Mouse (Mus musculus): ENCODE measurements at regions not wholly inside any gene's neighbourhood (a gene's known extent, or its start where the extent isn't known, plus 50 kb on each side); places are given as distances from the start of the nearest gene placed in this dataset.
A peak's percentile ranks its signal among the peaks of the same experiment; 100 is the strongest.

DNA sequence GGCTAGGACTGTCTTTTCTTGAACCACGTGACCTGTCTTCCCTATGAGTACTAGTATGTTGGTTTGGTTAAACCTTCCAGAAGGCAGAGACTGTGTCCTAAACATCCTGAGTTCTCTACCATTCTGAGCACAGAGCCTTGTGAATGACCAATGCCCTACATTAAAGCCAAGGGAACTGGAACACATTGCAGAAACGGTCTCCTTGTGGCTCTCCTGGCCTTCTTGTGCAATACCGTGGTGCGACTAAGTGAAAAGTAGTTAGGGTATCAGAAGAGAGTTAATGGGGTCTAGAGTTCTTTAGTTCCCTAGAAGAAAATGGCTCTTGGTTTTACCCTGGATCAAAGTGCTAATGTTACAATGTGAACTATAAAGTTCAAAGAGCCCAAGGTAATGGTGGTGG lies 101.8 kb upstream of the 1700016C15Rik start:
- Histone ChIP-seq H3K27me3 (replicated peaks; ENCODE audit: control insufficient read depth, insufficient read depth, low read length) (no peaks in the 10 kb centered on the region), H3K36me3 (ENCODE audit: control insufficient read depth, insufficient read depth, low read length) (no peaks in the 10 kb centered on the region), H3K4me1 (ENCODE audit: control insufficient read depth, insufficient read depth, low read length) (peaks cover 5% of the 10 kb centered on the region; the same call in 1 of the 2 replicates), H3K27ac (ENCODE audit: insufficient read depth, low read depth, low read length) (no peak overlapping the region), H3K4me3 (ENCODE audit: insufficient read depth, low read depth, low read length) (no peak overlapping the region)
- WGBS, result 92% methylated on average over 4 of the region's 4 CpGs
- no peak for DNase-seq
- TF ChIP-seq CTCF (conservative IDR thresholded peaks at IDR 0.05; ENCODE audit: insufficient read depth, insufficient read length, low read depth, low read length) (no peak), POLR2A (IDR thresholded peaks at IDR 0.05; ENCODE audit: low read depth, low read length) (no peak)

DNA sequence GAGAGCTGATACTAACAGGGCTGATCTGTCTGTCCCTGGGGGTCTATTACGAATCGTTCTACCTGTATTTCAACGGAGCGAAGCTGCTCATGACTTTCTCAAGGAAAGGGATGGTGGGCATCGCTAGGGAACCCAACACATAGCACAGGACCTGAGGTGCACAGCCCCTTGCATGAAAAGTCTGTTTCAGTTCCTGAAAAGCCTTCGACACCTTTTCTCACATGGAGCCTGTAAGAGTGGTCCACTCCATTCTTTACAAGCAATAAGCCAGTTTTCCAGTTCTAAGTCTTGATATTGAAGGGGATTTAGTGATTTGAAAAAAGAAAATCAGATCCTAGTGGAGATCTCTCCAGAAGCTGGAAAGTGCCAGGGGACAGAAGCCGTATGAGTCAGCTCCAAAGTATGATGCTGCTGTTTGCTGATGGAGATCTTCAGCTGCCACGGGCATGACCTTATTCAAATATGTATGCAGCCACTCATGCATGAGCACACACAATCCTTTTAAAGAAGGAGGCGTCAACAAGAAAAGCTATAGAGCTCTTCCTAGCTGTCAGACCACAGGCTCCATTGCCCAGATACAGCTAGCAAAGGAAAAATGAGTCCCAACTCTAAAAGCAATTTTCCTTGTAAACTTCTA lies 95.5 kb upstream of the 1700016C15Rik start:
- no peaks in the 10 kb centered on the region for H3K36me3 ChIP-seq (ENCODE audit: control insufficient read depth, insufficient read depth, low read length)
- TF ChIP-seq POLR2A (IDR thresholded peaks at IDR 0.05; ENCODE audit: low read depth, low read length) (no peak), CTCF (conservative IDR thresholded peaks at IDR 0.05; ENCODE audit: insufficient read depth, insufficient read length, low read depth, low read length) (no peak)
- WGBS, result 82% methylated on average over 9 of the region's 9 CpGs
- DNase-seq, result no peak
- H3K4me1 ChIP-seq (ENCODE audit: control insufficient read depth, insufficient read depth, low read length), result peaks cover 3% of the 10 kb centered on the region; the same call in 1 of the 2 replicates
- H3K27ac ChIP-seq (ENCODE audit: insufficient read depth, low read depth, low read length), result no peak overlapping the region
- no peaks in the 10 kb centered on the region for H3K27me3 ChIP-seq (replicated peaks; ENCODE audit: control insufficient read depth, insufficient read depth, low read length)
- no peak overlapping the region for H3K4me3 ChIP-seq (ENCODE audit: insufficient read depth, low read depth, low read length)

- Histone ChIP-seq H3K36me3 (ENCODE audit: control insufficient read depth, insufficient read depth, low read length) (no peaks in the 10 kb centered on the region), H3K4me3 (ENCODE audit: insufficient read depth, low read depth, low read length) (no peak overlapping the region), H3K27ac (ENCODE audit: insufficient read depth, low read depth, low read length) (no peak overlapping the region), H3K4me1 (ENCODE audit: control insufficient read depth, insufficient read depth, low read length) (peaks cover 7% of the 10 kb centered on the region; the same call in 1 of the 2 replicates), H3K27me3 (replicated peaks; ENCODE audit: control insufficient read depth, insufficient read depth, low read length) (no peaks in the 10 kb centered on the region)
- DNase-seq, result no peak
- TF ChIP-seq POLR2A (IDR thresholded peaks at IDR 0.05; ENCODE audit: low read depth, low read length), result no peak
- no peak for TF ChIP-seq CTCF (conservative IDR thresholded peaks at IDR 0.05; ENCODE audit: insufficient read depth, insufficient read length, low read depth, low read length)
- 73% methylated on average over 9 of the region's 9 CpGs for WGBS
These were observed 92.6 kb upstream of the 1700016C15Rik start for GRCm38 (mm10) chr1:177637061-177637460.

DNA sequence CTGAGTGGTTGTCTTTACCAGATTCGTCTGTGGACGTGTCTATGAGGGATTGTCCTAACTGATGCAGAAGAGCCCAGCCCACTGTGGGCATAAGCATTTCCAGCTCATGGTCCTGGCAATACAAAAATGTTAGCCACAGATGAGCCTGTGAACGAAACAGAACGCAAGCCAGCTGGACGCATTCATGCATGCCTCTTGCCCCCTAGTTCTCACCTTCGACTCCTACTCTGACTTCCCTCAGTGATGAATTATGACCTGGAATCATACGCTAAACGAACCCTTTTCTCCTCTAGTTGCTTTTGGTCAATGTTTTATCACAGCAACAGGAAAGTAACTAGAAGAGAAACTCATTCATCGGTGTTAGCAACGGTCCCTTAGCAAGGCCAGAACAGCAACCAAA lies 91.2 kb upstream of the 1700016C15Rik start:
- DNase-seq, result peak; percentile 74
- Histone ChIP-seq H3K4me3 (ENCODE audit: insufficient read depth, low read depth, low read length) (no peak overlapping the region), H3K27ac (ENCODE audit: insufficient read depth, low read depth, low read length) (no peak overlapping the region; the same call in 1 of the 2 replicates), H3K27me3 (replicated peaks; ENCODE audit: control insufficient read depth, insufficient read depth, low read length) (no peaks in the 10 kb centered on the region), H3K4me1 (ENCODE audit: control insufficient read depth, insufficient read depth, low read length) (peaks cover 13% of the 10 kb centered on the region), H3K36me3 (ENCODE audit: control insufficient read depth, insufficient read depth, low read length) (no peaks in the 10 kb centered on the region)
- no peak for TF ChIP-seq CTCF (conservative IDR thresholded peaks at IDR 0.05; ENCODE audit: insufficient read depth, insufficient read length, low read depth, low read length)
- TF ChIP-seq POLR2A (IDR thresholded peaks at IDR 0.05; ENCODE audit: low read depth, low read length), result no peak
- 45% methylated on average over 10 of the region's 10 CpGs for WGBS

- H3K27me3 ChIP-seq (replicated peaks; ENCODE audit: control insufficient read depth, insufficient read depth, low read length), result no peaks in the 10 kb centered on the region
- TF ChIP-seq CTCF (conservative IDR thresholded peaks at IDR 0.05; ENCODE audit: insufficient read depth, insufficient read length, low read depth, low read length), result no peak
- no peak for TF ChIP-seq POLR2A (IDR thresholded peaks at IDR 0.05; ENCODE audit: low read depth, low read length)
- peaks cover 18% of the 10 kb centered on the region for H3K4me1 ChIP-seq (ENCODE audit: control insufficient read depth, insufficient read depth, low read length)
These were observed 89.4 kb upstream of the 1700016C15Rik start for GRCm38 (mm10) chr1:177639931-177640846.

DNA sequence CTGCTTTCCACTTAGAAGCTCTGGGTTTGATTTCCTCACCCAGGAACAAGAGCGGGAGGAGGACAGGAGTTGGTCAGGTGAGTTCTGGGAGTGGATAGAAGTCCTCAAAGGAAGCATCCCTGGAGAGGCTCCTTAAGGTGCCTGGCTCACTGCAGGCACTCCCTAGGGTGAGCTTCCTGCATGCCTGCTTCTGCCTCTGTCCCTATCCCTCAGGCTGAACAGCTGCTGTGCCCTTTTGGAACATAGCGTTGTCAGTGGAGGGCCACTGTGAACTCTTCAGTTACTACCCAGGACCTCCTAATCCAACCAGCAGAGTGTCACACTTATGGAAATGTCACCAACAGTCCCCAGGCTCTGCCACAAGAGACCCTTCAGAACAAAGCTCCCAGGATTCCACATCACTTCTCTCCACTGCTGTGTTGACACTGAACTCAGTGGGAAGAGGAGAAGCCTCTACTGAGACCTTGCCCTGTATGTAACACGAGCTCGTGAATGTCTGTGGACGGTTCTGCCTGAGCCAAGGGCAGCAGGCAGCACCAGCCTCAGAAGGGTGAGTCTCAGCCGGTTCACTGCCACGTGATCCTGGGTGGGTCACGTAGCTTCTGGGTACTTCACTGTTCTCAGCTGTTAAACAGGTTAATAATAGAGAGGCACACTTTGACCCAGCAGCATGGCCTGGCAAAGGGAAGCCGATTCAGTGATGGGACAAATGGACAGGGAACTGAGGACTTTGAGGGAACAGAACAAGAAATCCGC lies 86.7 kb upstream of the 1700016C15Rik start:
- Histone ChIP-seq H3K4me3 (ENCODE audit: insufficient read depth, low read depth, low read length) (no peak overlapping the region), H3K27ac (ENCODE audit: insufficient read depth, low read depth, low read length) (peak overlapping the region; percentile 64)

More at GRCm38 (mm10) chr1:177639931-177640846, 89.4 kb upstream of the 1700016C15Rik start:
- H3K4me3 ChIP-seq (ENCODE audit: insufficient read depth, low read depth, low read length), result no peak overlapping the region
- no peaks in the 10 kb centered on the region for H3K36me3 ChIP-seq (ENCODE audit: control insufficient read depth, insufficient read depth, low read length)
- H3K27ac ChIP-seq (ENCODE audit: insufficient read depth, low read depth, low read length), result no peak overlapping the region
- DNase-seq, result no peak
- WGBS, result 58% methylated on average over 20 of the region's 20 CpGs

More for the DNA sequence above, 86.7 kb upstream of the 1700016C15Rik start:
- no peaks in the 10 kb centered on the region for H3K36me3 ChIP-seq (ENCODE audit: control insufficient read depth, insufficient read depth, low read length)
- H3K4me1 ChIP-seq (ENCODE audit: control insufficient read depth, insufficient read depth, low read length), result peaks cover 18% of the 10 kb centered on the region
- WGBS, result 39% methylated on average over 10 of the region's 10 CpGs
- H3K27me3 ChIP-seq (replicated peaks; ENCODE audit: control insufficient read depth, insufficient read depth, low read length), result no peaks in the 10 kb centered on the region
- DNase-seq, result peak; percentile 93
- TF ChIP-seq CTCF (conservative IDR thresholded peaks at IDR 0.05; ENCODE audit: insufficient read depth, insufficient read length, low read depth, low read length) (no peak), POLR2A (IDR thresholded peaks at IDR 0.05; ENCODE audit: low read depth, low read length) (no peak)
